Mouse (Mus musculus): ENCODE data around the gene Wars2. TPM values are rescaled to one million over a fixed set of nuclear protein-coding genes. Genes with fewer than 3 reads are reported as not detected.

The Wars2 gene
- polyA plus RNA-seq, 1 experiment, result 5.6 TPM

GRCm38 (mm10) chr3:99264695-99265094 lies 123.8 kb downstream of the Wars2 start:
- no peak for DNase-seq (ENCODE audit: low spot score)

GRCm38 (mm10) chr3:99266752-99267303 lies 126.0 kb downstream of the Wars2 start:
- no peak for DNase-seq (ENCODE audit: low spot score)

GRCm38 (mm10) chr3:99277973-99278580 lies 137.2 kb downstream of the Wars2 start:
- no peak for DNase-seq (ENCODE audit: low spot score)

GRCm38 (mm10) chr3:99279718-99280117 lies 138.8 kb downstream of the Wars2 start:
- DNase-seq (ENCODE audit: low spot score), result no peak

GRCm38 (mm10) chr3:99281453-99281852 lies 140.6 kb downstream of the Wars2 start:
- DNase-seq (ENCODE audit: low spot score), result no peak

GRCm38 (mm10) chr3:99288302-99288701 lies 147.4 kb downstream of the Wars2 start:
- no peak for DNase-seq (ENCODE audit: low spot score)

Other genes starting within 250 kb of the Wars2 start
- gene Hao2, start 247.8 kb upstream of the Wars2 start, polyA plus RNA-seq (2012; rRNA removed), result 0.06 TPM in 2 replicates
- 0.25 and 0.29 TPM in 2 replicates for gene Tbx15, start 99.3 kb downstream of the Wars2 start, polyA plus RNA-seq (2012; rRNA removed)

Measured in urinary bladder, adult 2 months (tissue).